Mouse (Mus musculus) heart, adult 2 months (tissue): Measurements from ENCODE around the gene Ugt2b36. TPM values are rescaled to one million over a fixed set of nuclear protein-coding genes. Genes with fewer than 3 reads are reported as not detected.
"Not testable (repeated sequence)": the region's sequence is repeated elsewhere in the genome, so short reads cannot be mapped to it uniquely, and the experiment has no call there.

Experiments
- DNase-seq, 2 experiments: peaks; one replicate each; pipeline ENCODE4 v3.0.0; 2021
- H3K27ac ChIP-seq: fragments of 200-600 bp; 2 replicates; pipeline ENCODE4 v1.8.1; 2022
- H3K27me3 ChIP-seq: fragments of 200-500 bp; 2 replicates; pipeline ENCODE4 v1.6.1; 2012; ENCODE audit warnings: mild to moderate bottlenecking, low read length, inconsistent platforms, mixed read lengths; ENCODE audit not compliant: control insufficient read depth, insufficient read depth
- H3K36me3 ChIP-seq: fragments of 200-500 bp; 2 replicates; pipeline ENCODE4 v1.6.1; 2012; ENCODE audit warnings: low read length, inconsistent platforms; ENCODE audit not compliant: control insufficient read depth, insufficient read depth
- H3K4me1 ChIP-seq: fragments of 200-500 bp; 2 replicates; pipeline ENCODE4 v1.6.1; 2011; ENCODE audit warnings: low read length; ENCODE audit not compliant: control insufficient read depth, insufficient read depth
- H3K4me3 ChIP-seq: fragments of 200-600 bp; 2 replicates; pipeline ENCODE4 v1.8.1; 2022
- H3K79me2 ChIP-seq: fragments of 200-500 bp; replicated peaks from 2 replicates; pipeline ENCODE4 v1.6.1; 2012; ENCODE audit warnings: mild to moderate bottlenecking, inconsistent platforms, low read length, moderate library complexity, mixed read lengths; ENCODE audit not compliant: control insufficient read depth, insufficient read depth
- H3K9ac ChIP-seq: fragments of 200-500 bp; 2 replicates; pipeline ENCODE4 v1.6.1; 2012; ENCODE audit warnings: low read depth, mild to moderate bottlenecking, control low read depth, inconsistent platforms, low read length, mixed read lengths
- CTCF ChIP-seq: fragments of 200-600 bp; IDR thresholded peaks from 2 replicates; pipeline ENCODE4 v1.8.1; 2022; ENCODE audit warnings: antibody characterized with exemption, mild to moderate bottlenecking, moderate library complexity
- EP300 ChIP-seq: fragments of 200-500 bp; IDR thresholded peaks from 2 replicates; pipeline ENCODE4 v1.6.1; 2011; ENCODE audit warnings: low read depth, low read length, control low read depth; ENCODE audit not compliant: insufficient read depth
- POLR2A ChIP-seq: fragments of 200-500 bp; IDR thresholded peaks from 2 replicates; pipeline ENCODE4 v1.6.1; 2011; ENCODE audit warnings: mild to moderate bottlenecking, low read depth, low read length, control low read depth; ENCODE audit not compliant: insufficient read depth
- WGBS: fragments of 180-500 bp; shearing (Covaris S2); methylation state at CpG from one replicate; pipeline ENCODE4 v1.1.7; 2018; 5-methylcytosine and 5-hydroxymethylcytosine counted together
- intact Hi-C: fragments of 180-260 bp; cut with DNase I; formaldehyde crosslinking; loops from one replicate; pipeline ENCODE4 v1.15.1; 2025
- long read RNA-seq: library from polyadenylated mRNA; stranded (forward); transcript quantifications from one replicate; pipeline ENCODE4 v2.0.0, GENCODE M21; 2021
- polyA plus RNA-seq: library from polyadenylated mRNA; depleted of rRNA; stranded (reverse); fragments of >200 nt; gene quantifications from 2 replicates; pipeline ENCODE4 v1.2.3, GENCODE M21; 2012; rRNA removed
- total RNA-seq, 2 experiments: library from RNA; stranded (reverse); gene quantifications; 2 replicates each; pipeline ENCODE4 v1.2.3; 2021

Gene Ugt2b36
- total RNA-seq: not detected
- polyA plus RNA-seq: 0.20 TPM in 1 of 2 replicates, not detected in the other
- long read RNA-seq: 0 reads

GRCm38 (mm10) chr5:87092346-87093027 is at the start of gene Ugt2b36:
Ugt2b36 (minus strand) TSS chr5:87092555.
- no peak within 1 kb of the TSS for H3K9ac ChIP-seq
- TF ChIP-seq CTCF (no peak), POLR2A (no peak), EP300 (no peak)
- WGBS: 38% methylated on average over 1 of the region's 1 CpGs

GRCm38 (mm10) chr5:87140196-87140595 is 47.8 kb upstream of the Ugt2b36 start, which contains the start of gene Ugt2b5:
Ugt2b5 (minus strand) TSS chr5:87140318.
- H3K9ac ChIP-seq, H3K79me2 ChIP-seq, H3K27ac ChIP-seq, H3K4me1 ChIP-seq, H3K4me3 ChIP-seq, DNase-seq, H3K36me3 ChIP-seq, H3K27me3 ChIP-seq: not testable (repeated sequence)
- WGBS: 97% methylated on average over 2 of the region's 2 CpGs
- intact Hi-C loops: loop anchor here (5.0 kb wide), 1 partner anchor 253 kb away; no protein-coding TSS in a partner anchor

More at GRCm38 (mm10) chr5:87092346-87093027, at the start of gene Ugt2b36:
- Histone ChIP-seq H3K36me3 (no peaks in the 10 kb centered on the region), H3K4me1 (no peaks in the 10 kb centered on the region), H3K27me3 (no peaks in the 10 kb centered on the region), H3K27ac (no peak within 1 kb of the TSS), H3K79me2 (no peaks in the 10 kb centered on the region), H3K4me3 (no peak within 1 kb of the TSS)
- intact Hi-C loops: no loop called here
- DNase-seq: no peak

GRCm38 (mm10) chr5:87103697-87104096 is 11.3 kb upstream of the Ugt2b36 start:
- H3K9ac ChIP-seq, H3K4me3 ChIP-seq, intact Hi-C loops, H3K27me3 ChIP-seq, H3K4me1 ChIP-seq, DNase-seq, H3K79me2 ChIP-seq, H3K36me3 ChIP-seq, H3K27ac ChIP-seq: not testable (repeated sequence)
- 89% methylated on average over 1 of the region's 1 CpGs for WGBS

- Histone ChIP-seq H3K4me3 (no peak overlapping the region), H3K36me3 (no peaks in the 10 kb centered on the region), H3K27me3 (no peaks in the 10 kb centered on the region), H3K4me1 (no peaks in the 10 kb centered on the region), H3K27ac (no peak overlapping the region), H3K79me2 (no peaks in the 10 kb centered on the region), H3K9ac (no peak overlapping the region)
- TF ChIP-seq CTCF (no peak), EP300 (no peak), POLR2A (no peak)
- DNase-seq: no peak
- intact Hi-C loops: no loop called here
Measured at GRCm38 (mm10) chr5:87091111-87091510, 1.2 kb downstream of the Ugt2b36 start.

- intact Hi-C loops: no loop called here
- Histone ChIP-seq H3K79me2 (no peaks in the 10 kb centered on the region), H3K4me3 (no peak overlapping the region), H3K27me3 (no peaks in the 10 kb centered on the region), H3K36me3 (no peaks in the 10 kb centered on the region), H3K9ac (no peak overlapping the region), H3K4me1 (no peaks in the 10 kb centered on the region), H3K27ac (no peak overlapping the region)
- no peak for TF ChIP-seq EP300
- DNase-seq: no peak
Measured at GRCm38 (mm10) chr5:87089264-87089663, 3.1 kb downstream of the Ugt2b36 start.

GRCm38 (mm10) chr5:87086269-87086668 is 6.1 kb downstream of the Ugt2b36 start:
- WGBS: 50% methylated on average over 3 of the region's 3 CpGs
- no peak for DNase-seq

More at GRCm38 (mm10) chr5:87086269-87086668, 6.1 kb downstream of the Ugt2b36 start:
- Histone ChIP-seq H3K4me1 (no peaks in the 10 kb centered on the region), H3K27me3 (no peaks in the 10 kb centered on the region), H3K9ac (no peak overlapping the region), H3K79me2 (no peaks in the 10 kb centered on the region), H3K4me3 (no peak overlapping the region), H3K36me3 (no peaks in the 10 kb centered on the region), H3K27ac (no peak overlapping the region)
- intact Hi-C loops: no loop called here
- TF ChIP-seq POLR2A (no peak), EP300 (no peak), CTCF (no peak)
